Mouse (Mus musculus) frontal cortex, postnatal 10 days (tissue): ENCODE measurements at regions not wholly inside any gene's neighbourhood (a gene's known extent, or its start where the extent isn't known, plus 50 kb on each side); places are given as distances from the start of the nearest gene placed in this dataset.
A peak's percentile ranks its signal among the peaks of the same experiment; 100 is the strongest.
"Not testable (repeated sequence)": the region's sequence is repeated elsewhere in the genome, so short reads cannot be mapped to it uniquely, and the experiment has no call there.

ENCODE experiments used
- DNase-seq, 2 experiments: peaks; one replicate each; pipeline ENCODE4 v3.0.0; 2022; ENCODE audit warnings: low spot score in 2 of 2, mixed read lengths in 1 of 2

DNA sequence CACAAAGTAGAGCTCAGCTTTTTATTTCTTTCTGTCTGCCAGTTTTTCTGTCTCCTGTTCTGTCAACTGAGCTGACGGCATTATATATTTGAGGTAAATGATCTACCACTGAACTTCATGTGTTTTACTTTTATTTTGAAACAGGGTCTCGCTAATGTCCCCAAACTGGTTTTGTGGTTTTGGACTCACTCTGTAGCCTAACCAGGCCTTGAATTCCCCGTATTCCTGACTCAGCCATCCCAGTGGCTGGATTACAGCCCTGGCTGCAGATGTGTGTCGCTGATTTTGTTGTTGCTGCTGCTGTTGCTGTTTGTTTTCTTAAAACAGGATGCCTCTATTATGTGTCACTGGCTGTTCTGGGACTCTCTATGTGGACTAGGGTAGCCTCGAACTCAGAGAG lies 317.3 kb upstream of the Irx1 start:
- DNase-seq, result no peak

DNA sequence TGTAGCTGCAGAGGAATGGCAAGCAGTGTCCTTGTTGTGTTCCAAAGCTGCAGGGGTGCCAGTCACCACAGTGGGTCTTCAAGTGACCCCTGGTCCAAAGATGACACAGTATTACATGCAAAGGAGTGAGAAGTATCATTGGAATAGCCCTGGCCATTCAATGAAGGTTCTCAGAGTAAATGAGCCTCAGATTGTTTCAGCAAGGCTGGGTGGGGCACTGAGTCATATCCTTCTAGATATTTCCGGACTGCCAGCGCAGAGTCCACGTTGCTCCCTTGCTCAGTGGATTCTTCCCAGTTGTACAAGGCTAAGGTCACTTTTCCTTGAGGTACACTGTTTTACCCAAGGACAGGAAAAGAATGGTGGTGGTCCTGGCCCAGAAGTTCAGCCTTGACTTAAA lies 319.2 kb upstream of the Irx1 start:
- no peak for DNase-seq

DNA sequence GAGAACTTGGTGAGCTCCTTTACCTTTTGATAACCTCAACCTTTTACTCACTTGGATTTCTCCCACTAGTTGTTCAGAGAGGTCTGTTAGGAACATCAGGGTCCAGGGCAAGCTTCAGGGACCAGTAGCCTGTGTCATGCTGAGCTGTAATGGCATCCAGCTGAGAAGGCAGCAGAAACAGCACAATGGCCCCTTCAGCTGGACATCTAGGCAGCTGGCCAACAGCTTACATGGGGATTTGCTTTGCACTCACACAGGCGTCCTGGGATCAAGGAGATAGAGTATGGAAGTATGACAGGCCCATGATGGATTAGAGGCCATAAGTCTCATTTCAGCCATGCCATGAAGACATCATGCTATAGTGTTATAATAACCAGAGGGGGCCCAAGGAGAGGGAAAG lies 320.2 kb upstream of the Irx1 start:
- DNase-seq, result no peak

DNA sequence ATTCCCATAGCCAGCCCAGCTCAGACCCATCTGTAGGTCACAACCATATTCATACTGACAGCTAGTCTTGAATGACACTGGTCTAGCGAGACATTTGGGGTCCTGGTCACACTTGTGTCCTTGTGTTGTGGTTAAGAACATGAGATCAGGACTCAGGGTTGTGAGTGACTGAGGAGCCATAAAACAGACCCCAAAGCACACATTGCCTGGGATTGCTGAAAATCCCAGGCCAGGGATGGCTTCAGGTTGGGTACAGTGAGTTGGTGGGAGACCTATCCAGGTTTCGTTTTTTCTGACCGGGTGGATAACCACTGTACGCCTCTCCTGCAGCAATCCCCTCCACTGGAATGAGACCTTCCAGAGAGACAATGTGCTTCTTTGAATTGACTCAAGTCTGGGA lies 322.8 kb upstream of the Irx1 start:
- DNase-seq, result no peak

DNA sequence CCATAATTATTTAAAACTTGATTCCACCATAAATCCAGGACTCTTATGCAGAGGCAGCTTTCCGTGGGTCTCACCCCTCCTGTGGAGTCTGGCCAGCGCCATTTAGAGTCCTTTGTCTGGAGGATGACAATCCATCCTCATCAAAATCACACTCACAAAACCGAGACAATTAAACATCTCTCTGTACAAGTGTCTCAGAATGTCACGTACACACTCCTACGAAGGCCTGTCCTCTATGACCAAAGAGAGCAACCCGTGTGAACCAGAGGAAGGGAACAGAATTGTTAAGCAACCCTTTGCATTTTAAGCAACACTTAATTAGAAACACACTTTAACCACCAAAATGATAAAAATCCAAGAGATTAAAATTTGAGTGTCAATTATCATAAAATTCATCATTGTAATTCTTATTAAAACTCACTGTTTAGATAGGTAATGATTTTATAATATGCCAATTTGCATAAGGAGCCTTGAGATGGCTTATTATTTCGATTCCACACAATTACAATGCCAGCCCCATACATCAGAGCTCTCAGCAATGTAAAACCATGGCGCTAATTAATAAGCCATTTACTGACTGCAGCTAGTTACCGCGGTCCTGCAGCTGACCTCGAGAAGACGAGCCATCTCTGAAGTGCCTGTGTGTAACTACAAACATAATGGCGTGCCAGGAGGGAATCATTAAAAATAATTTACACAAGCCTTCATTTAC lies 325.0 kb upstream of the Irx1 start:
- DNase-seq, result no peak

DNA sequence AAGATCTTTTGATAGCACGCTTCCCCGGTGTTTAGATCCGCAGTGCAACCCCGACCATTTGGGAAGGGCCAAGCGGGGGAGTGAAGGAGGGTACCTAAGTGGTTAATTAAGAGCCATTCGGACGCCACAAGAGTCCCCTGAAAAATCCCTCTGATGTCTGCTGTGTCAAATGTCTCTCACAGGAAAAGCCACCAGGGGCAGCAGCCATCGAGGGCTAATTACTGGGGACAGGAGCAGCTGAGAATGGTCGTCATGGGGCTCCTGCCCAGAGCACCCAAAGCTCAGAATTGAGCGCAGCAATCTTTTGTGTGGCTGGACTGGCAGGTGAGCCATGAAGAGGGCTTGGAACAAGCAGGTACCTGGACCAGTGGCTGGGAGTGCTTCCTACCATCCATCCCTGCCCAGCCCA lies 325.6 kb upstream of the Irx1 start:
- no peak for DNase-seq

DNA sequence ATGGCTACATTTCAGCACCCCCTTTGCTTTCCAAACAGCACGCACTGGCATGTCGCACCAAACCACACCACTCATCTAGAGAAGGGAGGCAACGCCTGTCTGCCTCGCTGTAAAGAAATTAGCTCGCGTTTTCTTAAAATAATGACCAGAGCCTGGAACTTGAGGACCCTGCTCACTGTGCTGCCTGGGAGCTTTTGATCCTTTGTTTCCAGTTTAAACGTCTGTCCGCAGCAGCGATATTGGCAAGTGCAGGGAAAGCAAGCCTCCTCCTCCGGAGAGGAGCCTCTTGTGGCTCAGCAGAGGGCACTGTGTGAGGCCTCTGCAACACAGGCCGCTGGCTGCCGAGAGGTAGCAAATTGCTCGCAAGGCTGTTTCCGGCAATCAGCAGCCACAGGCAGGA lies 328.8 kb upstream of the Irx1 start:
- peak in 1 of 2 experiments; percentile 9 for DNase-seq

DNA sequence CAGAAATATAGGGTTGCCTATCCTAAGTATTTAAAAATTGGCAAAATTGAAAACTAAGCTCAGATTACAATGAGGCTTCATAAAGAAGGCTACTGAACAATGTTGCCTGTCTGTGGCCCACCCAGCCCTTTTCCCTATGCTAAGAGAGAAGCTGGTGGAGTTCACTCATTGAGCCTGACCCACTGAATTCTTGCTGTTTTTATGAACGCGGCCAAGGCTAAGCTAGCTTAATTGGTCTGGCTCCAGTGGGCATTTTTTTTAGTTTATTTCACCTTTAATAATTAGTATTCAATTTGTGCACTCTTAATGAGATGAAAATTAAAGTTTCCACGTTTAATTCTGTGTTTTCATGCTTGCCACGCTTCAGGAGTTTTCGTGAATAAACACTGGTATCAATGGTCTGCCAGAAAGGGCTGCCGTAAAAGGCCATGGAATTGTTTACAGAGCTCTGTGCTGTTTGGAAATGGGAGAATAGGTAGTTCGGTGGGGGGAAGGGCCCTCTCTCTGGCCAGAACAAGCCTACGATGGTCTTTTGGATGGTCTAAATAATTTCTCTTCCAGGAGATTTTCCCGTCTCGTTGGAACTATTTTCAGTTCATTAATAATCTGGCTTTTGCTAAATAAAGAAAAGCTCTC lies 329.7 kb upstream of the Irx1 start:
- no peak for DNase-seq

DNA sequence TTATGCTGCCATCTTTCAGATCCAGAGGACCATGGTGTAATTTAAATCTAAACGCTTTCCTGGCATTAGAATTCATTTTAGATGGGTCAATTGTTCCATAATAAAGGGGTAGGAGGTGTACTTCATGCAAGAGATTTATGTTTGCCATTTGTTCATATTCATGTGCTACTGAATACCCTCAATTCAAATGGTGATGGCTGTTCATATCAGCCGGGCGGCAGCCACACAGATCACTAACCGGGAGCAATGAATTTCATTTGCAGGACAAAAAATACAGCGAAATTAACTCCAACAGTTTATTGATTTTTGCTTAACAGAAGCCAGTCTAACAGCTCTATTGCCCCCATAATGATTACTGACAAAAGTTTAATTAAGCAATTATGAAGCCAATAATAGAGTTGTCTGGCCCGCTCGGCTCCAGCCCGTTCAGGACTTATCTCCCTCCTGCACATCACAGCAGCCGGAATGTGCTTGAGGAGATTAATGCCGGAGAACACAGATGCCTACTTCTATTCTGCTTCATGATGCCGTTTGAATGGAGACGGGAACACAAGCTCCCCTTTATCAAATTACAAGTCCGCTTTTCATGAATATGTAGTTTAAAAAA lies 330.3 kb upstream of the Irx2 start:
- DNase-seq, result no peak

DNA sequence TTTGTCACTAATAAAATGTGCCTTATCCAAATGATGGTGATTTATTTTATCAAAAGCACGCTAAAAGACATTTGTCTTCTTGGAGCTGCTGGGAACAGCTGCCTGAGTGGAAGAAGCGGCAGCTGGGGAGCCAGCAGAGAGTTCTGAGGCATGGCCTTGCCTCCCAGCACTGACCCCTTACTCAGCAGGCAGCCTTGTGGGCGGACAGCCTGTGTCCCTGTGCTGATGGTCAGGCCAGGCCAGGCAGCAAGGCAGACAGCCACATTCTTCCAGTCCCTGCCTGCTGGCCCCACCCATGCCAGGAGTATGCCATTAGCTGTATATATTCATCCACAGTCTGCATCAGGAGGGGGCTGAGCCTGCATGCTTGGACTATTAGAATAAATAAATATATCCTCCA lies 329.0 kb upstream of the Irx2 start:
- no peak for DNase-seq

DNA sequence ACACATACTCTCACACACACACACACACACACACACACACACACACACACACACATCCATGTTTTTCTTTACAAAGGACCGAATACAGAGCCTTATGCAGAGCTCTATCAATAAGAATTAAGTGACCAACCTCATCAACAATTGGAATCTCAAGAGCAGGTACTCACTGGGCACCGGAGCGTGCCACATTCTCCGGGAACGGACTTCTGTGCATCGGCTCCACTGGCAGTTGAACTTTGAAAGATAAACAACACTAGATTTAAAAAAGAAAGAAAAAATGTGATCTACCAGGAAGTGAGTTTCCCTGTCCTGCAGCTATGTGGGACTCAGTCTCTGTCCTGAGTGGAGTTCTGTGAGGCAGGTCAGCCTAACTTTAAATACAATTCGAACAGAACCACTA lies 327.5 kb upstream of the Irx2 start:
- DNase-seq, result no peak

DNA sequence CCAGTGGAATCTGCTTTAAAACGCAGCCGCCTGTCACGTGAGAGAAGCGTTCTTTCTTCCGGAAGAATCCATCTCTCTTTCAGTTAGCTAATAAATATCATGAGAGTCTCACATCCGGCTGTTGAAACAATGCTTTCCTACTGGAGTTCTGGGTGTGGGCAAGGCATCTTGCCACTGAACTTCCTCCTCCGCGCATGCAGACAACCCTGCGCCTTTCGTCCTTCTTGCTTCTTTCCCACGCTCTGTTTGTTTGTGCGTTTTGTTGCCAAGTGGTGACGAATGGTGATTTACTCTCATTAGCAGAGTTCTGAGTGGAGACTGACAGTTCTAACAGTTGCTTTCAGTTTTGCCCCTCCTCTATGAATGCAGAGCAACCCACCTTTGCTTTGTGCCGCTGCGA lies 326.8 kb upstream of the Irx2 start:
- DNase-seq, result no peak

DNA sequence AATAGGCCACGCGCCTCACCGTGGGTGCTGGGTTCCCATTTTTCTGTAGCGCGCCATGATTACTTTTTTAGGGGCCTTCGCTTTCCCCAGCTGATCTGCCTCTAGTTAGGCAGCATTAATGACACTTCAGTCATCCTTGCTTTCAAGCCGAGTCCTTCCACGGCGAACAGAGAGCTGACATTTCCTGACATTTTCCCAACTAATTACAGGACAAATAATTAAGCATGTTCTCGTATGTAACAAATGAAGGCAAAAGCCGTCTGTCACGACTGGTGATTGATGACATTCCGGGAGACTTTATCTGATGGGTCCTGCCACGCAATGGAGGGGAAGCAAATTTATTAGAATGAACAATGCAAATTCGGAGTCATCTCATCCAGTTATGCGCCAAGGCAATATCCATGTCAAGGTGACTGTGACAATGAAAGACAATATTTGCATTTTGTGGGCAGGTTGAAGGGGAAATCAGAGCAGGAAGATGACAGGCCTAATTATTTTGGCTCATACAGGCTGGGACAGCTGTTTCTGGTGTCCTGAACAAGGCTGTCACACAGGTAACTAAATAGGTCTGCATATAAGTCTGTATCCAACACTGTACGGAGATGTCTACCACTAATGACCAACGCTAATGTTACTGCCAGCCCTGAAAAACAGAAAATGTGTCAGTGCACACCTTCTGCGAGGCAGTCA lies 326.0 kb upstream of the Irx2 start:
- no peak for DNase-seq

DNA sequence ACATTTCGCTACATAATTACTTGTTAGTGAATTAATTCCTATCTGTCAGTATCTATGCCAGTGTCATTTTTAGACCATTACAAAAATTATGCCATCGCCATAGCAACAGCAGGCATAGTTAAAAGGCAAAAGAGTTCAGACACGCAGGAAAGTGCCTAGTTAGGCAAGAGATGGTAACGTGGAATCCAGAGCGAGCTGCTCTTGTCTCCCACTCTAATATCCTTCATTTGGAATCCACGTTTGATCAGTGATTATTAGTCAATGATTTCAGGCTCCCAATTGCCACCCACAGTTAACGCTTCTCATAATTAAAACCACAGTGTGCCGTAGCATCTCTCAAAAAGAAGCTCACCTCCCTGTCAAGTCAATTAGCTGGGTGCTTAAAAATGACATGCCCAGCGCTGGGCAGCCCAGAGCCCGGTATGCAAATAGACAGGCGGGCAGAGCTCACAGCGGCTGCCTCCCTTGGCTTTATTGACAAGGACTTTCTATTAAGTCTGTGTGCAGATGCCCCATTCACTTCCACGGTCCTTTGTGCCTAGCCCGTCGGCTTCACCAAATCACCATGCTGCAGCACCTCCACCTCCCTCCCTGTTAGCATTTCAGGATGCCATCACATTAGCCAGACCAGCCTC lies 325.4 kb upstream of the Irx2 start:
- no peak for DNase-seq

DNA sequence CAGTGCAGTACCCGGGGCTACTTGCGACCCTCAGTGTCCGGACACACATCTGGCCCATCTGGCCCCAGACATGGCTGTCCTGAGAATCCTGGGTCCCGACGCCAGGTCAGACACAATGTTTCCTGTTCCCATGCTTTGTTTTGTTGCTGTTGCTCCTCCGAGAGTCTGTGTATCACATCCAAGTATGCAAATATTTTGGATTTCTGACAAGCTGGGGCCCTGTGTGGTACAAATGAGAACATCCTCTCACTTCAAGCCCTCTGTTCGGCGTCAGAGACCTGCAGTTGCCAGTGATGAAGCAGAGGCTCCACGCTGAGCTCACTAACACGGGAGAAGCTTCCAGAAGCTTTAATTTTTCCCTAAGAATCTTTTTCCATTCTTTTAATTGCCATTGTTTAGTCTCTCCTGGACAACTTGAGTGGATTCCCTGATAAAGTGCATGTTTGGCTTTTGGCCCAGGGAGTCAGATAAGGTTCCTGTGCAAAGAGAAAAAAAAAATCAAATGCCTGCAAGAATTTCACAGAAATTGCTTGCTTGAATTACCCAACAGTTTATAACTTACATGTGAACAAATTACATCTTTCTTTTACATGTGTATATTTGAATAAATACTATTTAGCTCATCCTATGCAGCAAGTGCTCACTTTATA lies 304.5 kb upstream of the Irx2 start:
- no peak for DNase-seq

DNA sequence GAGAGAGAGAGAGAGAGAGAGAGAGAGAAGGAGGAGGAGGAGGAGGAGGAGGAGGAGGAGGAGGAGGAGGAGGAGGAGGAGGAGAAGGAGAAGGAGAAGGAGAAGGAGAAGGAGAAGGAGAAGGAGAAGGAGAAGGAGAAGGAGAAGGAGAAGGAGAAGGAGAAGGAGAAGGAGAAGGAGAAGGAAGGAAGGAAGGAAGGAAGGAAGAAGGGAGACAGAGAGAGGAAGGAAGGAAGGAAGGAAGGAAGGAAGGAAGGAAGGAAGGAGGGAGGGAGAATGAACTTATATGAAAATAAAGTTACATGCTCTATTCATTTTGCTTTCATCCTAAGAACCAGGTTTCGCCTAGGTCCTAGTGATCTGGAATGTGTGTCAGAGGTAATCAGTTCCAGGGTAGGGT lies 302.4 kb upstream of the Irx2 start:
- not testable (repeated sequence) for DNase-seq

DNA sequence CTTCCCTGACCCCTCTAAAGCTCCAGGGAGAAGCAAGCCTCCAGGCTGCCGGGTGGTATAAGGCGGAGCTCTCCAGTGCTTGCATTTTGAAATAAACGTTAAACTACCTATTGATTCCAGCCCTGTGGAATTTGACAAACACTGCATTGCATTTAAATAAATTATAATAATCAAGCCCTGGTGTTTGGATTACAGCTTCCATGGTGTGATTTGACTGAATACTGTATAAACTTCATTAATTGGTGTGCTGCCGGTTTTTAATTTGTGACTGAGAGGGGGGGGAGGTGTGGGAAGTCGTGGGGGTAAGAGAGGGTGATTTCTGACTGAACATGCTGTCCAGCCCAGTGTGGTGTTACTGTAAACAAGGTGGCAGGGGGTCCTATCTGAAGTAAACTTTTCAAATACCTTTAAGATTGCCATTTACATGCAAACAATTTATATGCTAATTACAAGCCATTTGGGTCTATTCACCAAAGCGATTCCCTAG lies 282.9 kb upstream of the Irx2 start:
- no peak for DNase-seq

DNA sequence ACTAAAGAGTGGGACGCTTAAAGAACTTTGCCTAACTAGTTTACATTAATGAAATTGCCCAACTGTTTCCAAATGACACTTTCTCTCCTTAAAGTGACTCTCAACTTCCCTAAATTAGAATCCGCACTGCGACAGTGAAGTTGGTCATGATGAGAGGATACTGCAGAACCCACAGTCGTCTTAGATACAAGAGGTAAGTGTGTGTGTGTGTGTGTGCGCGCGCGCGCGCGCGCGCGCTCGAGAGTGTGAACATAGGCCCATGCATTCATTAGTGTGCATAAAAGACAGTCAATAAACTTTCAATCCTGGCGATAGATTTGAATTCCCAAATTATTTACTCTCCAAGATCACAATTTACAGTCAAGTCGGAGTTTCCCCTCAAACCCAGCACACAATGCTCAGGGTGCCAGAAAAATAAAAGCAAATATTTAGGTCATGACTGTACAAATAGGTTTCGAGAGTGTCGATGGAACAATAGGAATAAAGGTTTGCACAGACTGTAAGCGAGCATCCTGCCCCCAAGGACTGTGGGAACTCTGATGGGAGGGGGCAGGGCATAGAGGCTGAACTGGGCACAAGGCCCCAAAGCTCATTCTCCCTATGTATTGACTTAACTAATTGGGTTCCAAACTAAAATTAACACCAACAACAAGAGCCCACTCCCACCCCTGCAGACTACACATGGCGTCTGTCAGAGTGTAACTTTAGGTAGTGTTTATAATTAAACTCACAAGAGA lies 282.2 kb upstream of the Irx2 start:
- DNase-seq, result no peak

DNA sequence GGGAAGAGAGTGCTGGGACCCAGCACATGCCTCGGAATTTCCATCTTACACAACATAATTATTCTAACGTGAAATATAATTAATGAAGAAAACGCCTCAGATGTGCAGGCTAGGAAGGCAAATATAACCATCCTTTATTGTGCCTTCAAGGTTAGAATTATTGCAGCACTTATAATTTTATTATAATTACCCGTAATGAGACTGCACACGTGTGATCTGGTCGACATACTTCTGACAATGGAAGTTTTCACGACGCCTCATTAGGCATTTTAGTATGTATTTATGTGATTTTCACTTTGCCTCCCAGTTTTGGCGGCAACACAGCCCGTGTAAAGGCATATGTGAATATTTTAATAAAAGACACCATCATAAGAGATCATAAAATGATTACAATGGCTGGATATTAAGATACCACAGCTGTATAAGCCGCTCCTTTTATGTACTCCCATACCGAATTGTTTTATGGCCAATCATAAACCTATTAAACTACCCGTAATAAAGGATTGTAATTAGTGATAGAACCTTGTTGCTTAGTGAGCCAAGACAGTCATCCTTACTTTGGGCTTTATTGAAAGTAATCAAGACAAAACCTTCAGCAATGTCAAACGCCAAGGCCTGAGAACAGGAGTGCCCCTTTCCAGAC lies 281.6 kb upstream of the Irx2 start:
- no peak for DNase-seq

DNA sequence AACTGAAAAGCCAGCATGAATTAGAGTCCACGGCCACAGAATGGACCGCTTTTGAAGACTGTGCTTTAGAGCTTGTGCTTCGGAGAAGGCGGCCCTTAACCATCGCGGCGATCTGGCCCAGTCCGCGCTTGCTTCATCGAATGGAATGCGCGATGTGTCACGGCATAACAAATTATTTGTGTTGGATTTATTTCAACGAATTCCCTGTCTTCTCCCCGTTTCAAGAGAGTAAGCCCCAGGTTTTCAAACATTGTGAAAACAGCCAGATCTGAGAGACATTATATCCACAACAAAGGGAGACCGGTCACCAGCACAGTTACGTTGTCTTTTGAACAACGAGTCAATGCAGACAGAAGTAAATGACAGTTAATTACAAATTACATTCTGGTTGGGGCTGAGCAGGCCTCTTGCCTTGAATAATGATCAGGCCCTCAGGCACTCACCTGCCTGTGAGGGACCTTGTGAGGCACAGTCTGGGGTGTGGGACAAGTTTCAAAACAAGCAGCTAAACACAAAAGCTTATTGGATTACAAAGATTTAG lies 275.9 kb upstream of the Irx2 start:
- no peak for DNase-seq
